Mouse (Mus musculus): Measurements from ENCODE around the gene Ston1. TPM values are rescaled to one million over a fixed set of nuclear protein-coding genes. Genes with fewer than 3 reads are reported as not detected.

The Ston1 gene
- polyA plus RNA-seq, 1 experiment from 2014 or later, result 10.4 TPM

GRCm38 (mm10) chr17:88613172-88613571 lies 15.7 kb downstream of the Ston1 start:
- H3K4me3 ChIP-seq (ENCODE audit: low read depth, low read length), result no peak overlapping the region
- 60% methylated on average over 6 of the region's 6 CpGs for WGBS
- H3K27ac ChIP-seq (ENCODE audit: low read length), result no peak overlapping the region
- no peak overlapping the region for H3K4me2 ChIP-seq (replicated peaks; ENCODE audit: low read depth, low read length)
- no peaks in the 10 kb centered on the region for H3K4me1 ChIP-seq (ENCODE audit: control insufficient read depth, insufficient read depth, low read length)
- H3K9ac ChIP-seq (replicated peaks; ENCODE audit: low read depth, low read length), result no peak overlapping the region
- no peaks in the 10 kb centered on the region; the same call in 1 of the 2 replicates for H3K36me3 ChIP-seq (ENCODE audit: control insufficient read depth, insufficient read depth, low read length)
- ATAC-seq (ENCODE audit: insufficient number of reproducible peaks, insufficient read depth, low FRiP score, low read depth), result 0 out of 2 replicates have a peak, but pooled peaks have one; percentile 35
- H3K27me3 ChIP-seq (ENCODE audit: control insufficient read depth, insufficient read depth, low read length), result no peaks in the 10 kb centered on the region
- H3K9me3 ChIP-seq (ENCODE audit: control insufficient read depth, low read depth, low read length), result no peaks in the 10 kb centered on the region

- H3K9ac ChIP-seq (replicated peaks; ENCODE audit: low read depth, low read length), result no peak overlapping the region
- H3K4me2 ChIP-seq (replicated peaks; ENCODE audit: low read depth, low read length), result no peak overlapping the region
- WGBS, result 86% methylated on average over 3 of the region's 3 CpGs
- H3K9me3 ChIP-seq (ENCODE audit: control insufficient read depth, low read depth, low read length), result no peaks in the 10 kb centered on the region
- no peak overlapping the region for H3K27ac ChIP-seq (ENCODE audit: low read length)
- H3K4me1 ChIP-seq (ENCODE audit: control insufficient read depth, insufficient read depth, low read length), result no peaks in the 10 kb centered on the region
- no peaks in the 10 kb centered on the region for H3K27me3 ChIP-seq (ENCODE audit: control insufficient read depth, insufficient read depth, low read length)
- no peak overlapping the region for H3K4me3 ChIP-seq (ENCODE audit: low read depth, low read length)
- H3K36me3 ChIP-seq (ENCODE audit: control insufficient read depth, insufficient read depth, low read length), result no peaks in the 10 kb centered on the region; the same call in 1 of the 2 replicates
- ATAC-seq (ENCODE audit: insufficient number of reproducible peaks, insufficient read depth, low FRiP score, low read depth), result no peak
Observed at GRCm38 (mm10) chr17:88613721-88614120, 16.2 kb downstream of the Ston1 start.

DNA sequence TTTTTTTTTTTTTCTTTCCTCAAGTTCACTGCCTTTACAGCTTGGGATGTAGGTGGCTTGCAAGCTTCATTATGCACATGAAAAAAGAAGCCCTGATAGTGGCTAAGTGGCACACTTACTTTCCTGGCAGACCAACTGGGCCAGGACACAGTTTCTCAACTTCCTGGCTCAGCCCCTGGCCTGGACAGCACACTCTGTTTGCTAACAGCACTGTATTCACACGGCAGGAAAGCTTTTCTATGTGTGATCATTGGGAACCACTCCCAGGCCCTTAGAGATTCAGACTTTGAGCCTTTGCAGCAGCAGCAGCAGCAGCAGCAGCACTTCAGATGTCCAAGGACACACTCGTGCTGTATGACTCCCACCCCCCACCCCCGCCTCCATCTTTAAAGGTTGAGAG lies 16.8 kb downstream of the Ston1 start:
- 41% methylated on average over 3 of the region's 3 CpGs for WGBS
- H3K27ac ChIP-seq (ENCODE audit: low read length), result no peak overlapping the region
- no peak overlapping the region for H3K4me3 ChIP-seq (ENCODE audit: low read depth, low read length)
- H3K36me3 ChIP-seq (ENCODE audit: control insufficient read depth, insufficient read depth, low read length), result no peaks in the 10 kb centered on the region; the same call in 1 of the 2 replicates
- H3K9me3 ChIP-seq (ENCODE audit: control insufficient read depth, low read depth, low read length), result no peaks in the 10 kb centered on the region
- no peak overlapping the region for H3K9ac ChIP-seq (replicated peaks; ENCODE audit: low read depth, low read length)
- H3K4me2 ChIP-seq (replicated peaks; ENCODE audit: low read depth, low read length), result no peak overlapping the region
- H3K27me3 ChIP-seq (ENCODE audit: control insufficient read depth, insufficient read depth, low read length), result no peaks in the 10 kb centered on the region
- H3K4me1 ChIP-seq (ENCODE audit: control insufficient read depth, insufficient read depth, low read length), result no peaks in the 10 kb centered on the region
- peak; percentile 80 for ATAC-seq (ENCODE audit: insufficient number of reproducible peaks, insufficient read depth, low FRiP score, low read depth)

DNA sequence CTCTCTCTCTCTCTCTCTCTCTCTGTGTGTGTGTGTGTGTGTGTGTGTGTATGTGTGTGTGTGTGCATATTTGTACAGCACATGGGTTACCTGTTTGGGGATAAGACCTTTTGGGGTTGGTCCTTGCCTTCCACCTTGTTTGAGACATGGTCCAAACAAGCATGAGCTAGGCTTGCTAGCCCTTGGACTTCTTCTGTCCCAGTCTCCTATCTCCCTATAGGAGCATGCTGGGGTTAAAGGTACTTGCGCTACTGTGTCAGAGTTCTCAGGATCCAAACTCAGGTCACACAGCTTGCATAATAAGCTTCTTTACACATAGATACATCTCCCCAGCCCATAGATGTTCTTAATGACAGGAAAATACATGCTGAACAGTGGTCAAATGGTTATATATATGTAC lies 17.2 kb downstream of the Ston1 start:
- Histone ChIP-seq H3K27me3 (ENCODE audit: control insufficient read depth, insufficient read depth, low read length) (no peaks in the 10 kb centered on the region), H3K4me1 (ENCODE audit: control insufficient read depth, insufficient read depth, low read length) (no peaks in the 10 kb centered on the region), H3K36me3 (ENCODE audit: control insufficient read depth, insufficient read depth, low read length) (no peaks in the 10 kb centered on the region), H3K4me3 (ENCODE audit: low read depth, low read length) (no peak overlapping the region), H3K27ac (ENCODE audit: low read length) (no peak overlapping the region), H3K4me2 (replicated peaks; ENCODE audit: low read depth, low read length) (no peak overlapping the region), H3K9ac (replicated peaks; ENCODE audit: low read depth, low read length) (no peak overlapping the region), H3K9me3 (ENCODE audit: control insufficient read depth, low read depth, low read length) (no peaks in the 10 kb centered on the region)
- 100% methylated on average over 1 of the region's 1 CpGs for WGBS
- ATAC-seq (ENCODE audit: insufficient number of reproducible peaks, insufficient read depth, low FRiP score, low read depth), result peak; percentile 26; the same call in 1 of the 2 replicates

GRCm38 (mm10) chr17:88615492-88616155 lies 18.1 kb downstream of the Ston1 start:
- Histone ChIP-seq H3K27ac (ENCODE audit: low read length) (no peak overlapping the region), H3K4me1 (ENCODE audit: control insufficient read depth, insufficient read depth, low read length) (no peaks in the 10 kb centered on the region), H3K4me2 (replicated peaks; ENCODE audit: low read depth, low read length) (no peak overlapping the region), H3K4me3 (ENCODE audit: low read depth, low read length) (no peak overlapping the region), H3K9ac (replicated peaks; ENCODE audit: low read depth, low read length) (no peak overlapping the region), H3K27me3 (ENCODE audit: control insufficient read depth, insufficient read depth, low read length) (no peaks in the 10 kb centered on the region), H3K9me3 (ENCODE audit: control insufficient read depth, low read depth, low read length) (no peaks in the 10 kb centered on the region), H3K36me3 (ENCODE audit: control insufficient read depth, insufficient read depth, low read length) (no peaks in the 10 kb centered on the region)
- WGBS, result 92% methylated on average over 1 of the region's 1 CpGs
- no peak for ATAC-seq (ENCODE audit: insufficient number of reproducible peaks, insufficient read depth, low FRiP score, low read depth)

GRCm38 (mm10) chr17:88620935-88621334 lies 23.5 kb downstream of the Ston1 start:
- no peaks in the 10 kb centered on the region; the same call in 1 of the 2 replicates for H3K36me3 ChIP-seq (ENCODE audit: control insufficient read depth, insufficient read depth, low read length)
- no peak overlapping the region for H3K4me3 ChIP-seq (ENCODE audit: low read depth, low read length)
- H3K9me3 ChIP-seq (ENCODE audit: control insufficient read depth, low read depth, low read length), result no peaks in the 10 kb centered on the region
- peaks cover 5% of the 10 kb centered on the region for H3K4me1 ChIP-seq (ENCODE audit: control insufficient read depth, insufficient read depth, low read length)
- 78% methylated on average over 4 of the region's 4 CpGs for WGBS
- H3K9ac ChIP-seq (replicated peaks; ENCODE audit: low read depth, low read length), result no peak overlapping the region
- ATAC-seq (ENCODE audit: insufficient number of reproducible peaks, insufficient read depth, low FRiP score, low read depth), result no peak
- H3K27ac ChIP-seq (ENCODE audit: low read length), result no peak overlapping the region
- no peaks in the 10 kb centered on the region for H3K27me3 ChIP-seq (ENCODE audit: control insufficient read depth, insufficient read depth, low read length)
- no peak overlapping the region for H3K4me2 ChIP-seq (replicated peaks; ENCODE audit: low read depth, low read length)

DNA sequence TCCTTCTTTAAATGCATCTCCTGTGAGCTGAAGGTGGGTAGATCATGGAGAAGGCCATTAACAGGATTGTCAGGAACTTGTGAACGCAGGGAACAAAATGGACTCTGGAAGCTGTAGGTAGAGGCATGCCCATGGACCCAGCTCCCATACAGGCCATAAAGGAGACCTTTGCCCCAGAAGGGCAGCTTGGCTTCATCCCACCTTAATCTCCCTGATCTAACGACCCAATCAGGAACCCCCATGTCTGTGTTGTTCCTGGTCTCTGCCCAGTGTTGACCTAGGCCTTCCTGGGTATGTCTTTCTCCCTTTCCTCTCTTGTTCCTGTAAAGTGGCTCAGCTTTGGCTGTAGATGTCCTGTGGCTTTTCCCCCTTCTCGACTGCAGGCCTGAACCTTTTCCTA lies 23.9 kb downstream of the Ston1 start:
- WGBS, result 83% methylated on average over 3 of the region's 3 CpGs
- no peak overlapping the region for H3K9ac ChIP-seq (replicated peaks; ENCODE audit: low read depth, low read length)
- no peaks in the 10 kb centered on the region; the same call in 1 of the 2 replicates for H3K36me3 ChIP-seq (ENCODE audit: control insufficient read depth, insufficient read depth, low read length)
- H3K4me2 ChIP-seq (replicated peaks; ENCODE audit: low read depth, low read length), result no peak overlapping the region
- no peaks in the 10 kb centered on the region for H3K27me3 ChIP-seq (ENCODE audit: control insufficient read depth, insufficient read depth, low read length)
- no peak overlapping the region for H3K27ac ChIP-seq (ENCODE audit: low read length)
- no peak for ATAC-seq (ENCODE audit: insufficient number of reproducible peaks, insufficient read depth, low FRiP score, low read depth)
- no peak overlapping the region for H3K4me3 ChIP-seq (ENCODE audit: low read depth, low read length)
- peaks cover 9% of the 10 kb centered on the region for H3K4me1 ChIP-seq (ENCODE audit: control insufficient read depth, insufficient read depth, low read length)
- no peaks in the 10 kb centered on the region for H3K9me3 ChIP-seq (ENCODE audit: control insufficient read depth, low read depth, low read length)

- ATAC-seq (ENCODE audit: insufficient number of reproducible peaks, insufficient read depth, low FRiP score, low read depth), result no peak
- 77% methylated on average over 1 of the region's 1 CpGs for WGBS
Observed at GRCm38 (mm10) chr17:88622711-88623110, 25.2 kb downstream of the Ston1 start.

DNA sequence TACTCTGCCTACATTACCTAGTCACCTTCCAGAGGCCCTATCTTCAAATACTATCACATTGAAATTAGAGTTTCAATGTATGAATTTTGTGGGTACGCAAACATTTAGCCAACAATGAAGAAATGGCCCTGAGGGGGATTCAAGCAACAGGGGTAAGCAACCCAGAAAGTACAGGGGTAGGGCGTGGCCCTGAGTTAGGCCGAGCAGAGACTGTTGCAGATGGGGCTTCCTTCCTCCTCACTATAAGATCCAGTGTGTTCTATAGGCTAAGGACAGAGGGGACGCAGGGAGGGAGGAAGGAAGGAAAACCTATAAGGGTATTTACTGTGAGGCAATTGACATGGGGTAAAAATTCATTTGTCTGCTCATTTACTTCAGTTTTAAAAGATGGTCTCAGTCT lies 26.9 kb downstream of the Ston1 start:
- peaks cover 33% of the 10 kb centered on the region for H3K4me1 ChIP-seq (ENCODE audit: control insufficient read depth, insufficient read depth, low read length)
- no peaks in the 10 kb centered on the region for H3K27me3 ChIP-seq (ENCODE audit: control insufficient read depth, insufficient read depth, low read length)
- no peak overlapping the region for H3K27ac ChIP-seq (ENCODE audit: low read length)
- H3K9ac ChIP-seq (replicated peaks; ENCODE audit: low read depth, low read length), result no peak overlapping the region
- no peaks in the 10 kb centered on the region; the same call in 1 of the 2 replicates for H3K36me3 ChIP-seq (ENCODE audit: control insufficient read depth, insufficient read depth, low read length)
- H3K4me2 ChIP-seq (replicated peaks; ENCODE audit: low read depth, low read length), result no peak overlapping the region
- no peak overlapping the region for H3K4me3 ChIP-seq (ENCODE audit: low read depth, low read length)
- ATAC-seq (ENCODE audit: insufficient number of reproducible peaks, insufficient read depth, low FRiP score, low read depth), result no peak
- 84% methylated on average over 4 of the region's 4 CpGs for WGBS
- H3K9me3 ChIP-seq (ENCODE audit: control insufficient read depth, low read depth, low read length), result no peaks in the 10 kb centered on the region

More at GRCm38 (mm10) chr17:88622711-88623110, 25.2 kb downstream of the Ston1 start:
- Histone ChIP-seq H3K4me2 (replicated peaks; ENCODE audit: low read depth, low read length) (no peak overlapping the region), H3K9me3 (ENCODE audit: control insufficient read depth, low read depth, low read length) (no peaks in the 10 kb centered on the region), H3K27me3 (ENCODE audit: control insufficient read depth, insufficient read depth, low read length) (no peaks in the 10 kb centered on the region), H3K4me1 (ENCODE audit: control insufficient read depth, insufficient read depth, low read length) (peaks cover 22% of the 10 kb centered on the region), H3K4me3 (ENCODE audit: low read depth, low read length) (no peak overlapping the region), H3K9ac (replicated peaks; ENCODE audit: low read depth, low read length) (no peak overlapping the region), H3K36me3 (ENCODE audit: control insufficient read depth, insufficient read depth, low read length) (no peaks in the 10 kb centered on the region; the same call in 1 of the 2 replicates), H3K27ac (ENCODE audit: low read length) (no peak overlapping the region)

Measured in stomach, embryonic 14.5 days (tissue).